32 mouse cellular contexts compared by ENCODE assay signal in genomic region chr5:116735622-116736021, GRCm38 (mm10).
"Had no signal": no experiment of that assay in that cellular context is flagged by ENCODE, and none has a peak within 500 bp of the region (broad histone marks: within the 10 kb centered on the region; RNA-seq: fewer than 3 reads in every experiment).

No protein-coding gene starts in this region.

- H3K4me1 ChIP-seq: limb, embryonic 10.5 days; limb, embryonic 12.5 days; limb, embryonic 13.5 days; limb, embryonic 15.5 days; liver, embryonic 13.5 days; liver, embryonic 15.5 days; lung, embryonic 15.5 days; megakaryocyte, embryonic 14.5 days; midbrain, embryonic 10.5 days; midbrain, embryonic 12.5 days; midbrain, embryonic 13.5 days; midbrain, embryonic 15.5 days; neural tube, embryonic 12.5 days had no signal

- ATAC-seq: liver, postnatal 0 days; lung, postnatal 0 days; midbrain, embryonic 13.5 days; midbrain, embryonic 15.5 days; midbrain, embryonic 16.5 days had no signal

- H3K36me3 ChIP-seq: limb, embryonic 10.5 days; limb, embryonic 12.5 days; limb, embryonic 13.5 days; limb, embryonic 15.5 days; liver, embryonic 13.5 days; liver, embryonic 15.5 days; lung, embryonic 15.5 days; midbrain, embryonic 10.5 days; midbrain, embryonic 12.5 days; midbrain, embryonic 13.5 days; midbrain, embryonic 15.5 days; neural tube, embryonic 12.5 days had no signal

- H3K4me2 ChIP-seq: limb, embryonic 12.5 days; limb, embryonic 13.5 days; limb, embryonic 15.5 days; liver, embryonic 11.5 days; liver, embryonic 13.5 days; liver, embryonic 15.5 days; lung, embryonic 14.5 days; lung, embryonic 15.5 days; midbrain, embryonic 11.5 days; midbrain, embryonic 12.5 days; midbrain, embryonic 13.5 days; midbrain, embryonic 15.5 days; neural tube, embryonic 12.5 days had no signal

- DNase-seq: left cerebral cortex, postnatal 4 days; liver; liver, embryonic 13.5 days; liver, postnatal 0 days; lung, adult 18-20 months; lung, adult 2 months; lung, embryonic 14.5 days; lung, postnatal 10 days; lung, postnatal 14 days; lung, postnatal 36 days; lung, postnatal 4 days; midbrain, embryonic 14.5 days had no signal

- H3K9ac ChIP-seq: limb, embryonic 12.5 days; limb, embryonic 13.5 days; limb, embryonic 15.5 days; liver, embryonic 13.5 days; liver, embryonic 14.5 days; liver, embryonic 15.5 days; liver, postnatal 0 days; lung, embryonic 14.5 days; lung, embryonic 15.5 days; midbrain, embryonic 12.5 days; midbrain, embryonic 13.5 days; midbrain, embryonic 15.5 days; neural tube, embryonic 12.5 days had no signal

- H3K27me3 ChIP-seq: limb, embryonic 12.5 days; limb, embryonic 13.5 days; limb, embryonic 15.5 days; liver, embryonic 13.5 days; liver, embryonic 15.5 days; lung, embryonic 15.5 days; megakaryocyte, embryonic 14.5 days; midbrain, embryonic 12.5 days; midbrain, embryonic 13.5 days; midbrain, embryonic 15.5 days; neural tube, embryonic 12.5 days had no signal

- H3K9me3 ChIP-seq: limb, embryonic 10.5 days; limb, embryonic 13.5 days; limb, embryonic 15.5 days; midbrain, embryonic 13.5 days; midbrain, embryonic 15.5 days; neural tube, embryonic 12.5 days had no signal

- H3K27ac ChIP-seq: left cerebral cortex, adult 2 months; limb, embryonic 10.5 days; limb, embryonic 12.5 days; limb, embryonic 13.5 days; limb, embryonic 15.5 days; liver, embryonic 13.5 days; liver, embryonic 14.5 days; liver, embryonic 15.5 days; lung, embryonic 15.5 days; macrophage; midbrain, embryonic 10.5 days; midbrain, embryonic 12.5 days; midbrain, embryonic 13.5 days; midbrain, embryonic 15.5 days; neural tube, embryonic 12.5 days had no signal

- H3K4me3 ChIP-seq: left cerebral cortex, adult 2 months; limb, embryonic 10.5 days; limb, embryonic 12.5 days; limb, embryonic 13.5 days; limb, embryonic 15.5 days; liver, embryonic 13.5 days; liver, embryonic 15.5 days; lung, embryonic 15.5 days; megakaryocyte, embryonic 14.5 days; midbrain, embryonic 10.5 days; midbrain, embryonic 12.5 days; midbrain, embryonic 13.5 days; midbrain, embryonic 15.5 days; myocyte; neural tube, embryonic 12.5 days had no signal
